Mouse (Mus musculus) granulocyte monocyte progenitor cell, adult 5-6 weeks (primary cell): ENCODE results near the gene Otulin. TPM values are rescaled to one million over a fixed set of nuclear protein-coding genes. Genes with fewer than 3 reads are reported as not detected.

Experiments used
- total RNA-seq, 2 experiments: library from RNA; stranded (forward) in 1 of 2; stranded (reverse) in 1 of 2; fragments of 200-712, 200-1000 nt in 1 of 2; fragments of >200 nt in 1 of 2; fragmentation: Nextera tagmentation in 1 of 2; gene quantifications; 2 replicates each; pipeline ENCODE4 v1.2.3; 2014 to 2017

Otulin gene
- total RNA-seq, 2 experiments from 2014 or later = 41.3 to 74.2 TPM

Other genes with a start within 250 kb of the Otulin start
- gene Ank, start 164.0 kb downstream of the Otulin start, total RNA-seq (2014; fragmentation: Nextera tagmentation) = 20.1 and 20.8 TPM in 2 replicates
- 11.3 and 12.4 TPM in 2 replicates for gene Ank, start 164.0 kb downstream of the Otulin start, total RNA-seq (2017)
- gene Otulinl, start 50.9 kb upstream of the Otulin start, total RNA-seq (2014; fragmentation: Nextera tagmentation) = 56.7 and 73.7 TPM in 2 replicates
- gene Otulinl, start 50.9 kb upstream of the Otulin start, total RNA-seq (2017) = 29.6 and 35.3 TPM in 2 replicates